Mouse (Mus musculus) lung, postnatal 0 days (tissue): ENCODE measurements around the gene Cnot10.

ENCODE experiments used
- CTCF ChIP-seq: IDR thresholded peaks from 2 replicates; pipeline ENCODE4 v1.5.1; 2016; ENCODE audit warnings: antibody characterized with exemption, mild to moderate bottlenecking
- EP300 ChIP-seq: IDR thresholded peaks from 2 replicates; pipeline ENCODE4 v1.6.1; 2016; ENCODE audit warnings: antibody characterized with exemption, mild to moderate bottlenecking, control low read depth

GRCm38 (mm10) chr9:114660983-114661382 lies 21.0 kb upstream of the Cnot10 start:
- TF ChIP-seq CTCF, result no peak
- TF ChIP-seq EP300, result no peak
